Mouse (Mus musculus): ENCODE measurements at regions not wholly inside any gene's neighbourhood (a gene's known extent, or its start where the extent isn't known, plus 50 kb on each side); places are given as distances from the start of the nearest gene placed in this dataset.
A peak's percentile ranks its signal among the peaks of the same experiment; 100 is the strongest.

GRCm38 (mm10) chr14:76804447-76805150, 232.0 kb upstream of the Ccdc122 start:
- no peak for DNase-seq
- intact Hi-C loops (cut with DNase I) = loop anchor here (2.0 kb wide), 1 partner anchor 300 kb away; no protein-coding TSS in a partner anchor

GRCm38 (mm10) chr14:76800181-76800580, 236.4 kb upstream of the Ccdc122 start:
- intact Hi-C loops (cut with DNase I) = no loop called here
- DNase-seq = no peak

- no peak for DNase-seq
- intact Hi-C loops (cut with DNase I) = no loop called here
These were observed 236.8 kb upstream of the Ccdc122 start for GRCm38 (mm10) chr14:76799741-76800140.

- intact Hi-C loops (cut with DNase I) = no loop called here
These were observed 237.6 kb upstream of the Ccdc122 start for GRCm38 (mm10) chr14:76798925-76799428.

GRCm38 (mm10) chr14:76798488-76798887, 238.1 kb upstream of the Ccdc122 start:
- intact Hi-C loops (cut with DNase I) = no loop called here
- DNase-seq = no peak

More at GRCm38 (mm10) chr14:76798925-76799428, 237.6 kb upstream of the Ccdc122 start:
- no peak for DNase-seq

- DNase-seq = no peak
These were observed 239.1 kb upstream of the Ccdc122 start for GRCm38 (mm10) chr14:76797518-76797917.

GRCm38 (mm10) chr14:76791811-76792571, 235.3 kb upstream of the Serp2 start:
- intact Hi-C loops (cut with DNase I) = no loop called here

More at GRCm38 (mm10) chr14:76797518-76797917, 239.1 kb upstream of the Ccdc122 start:
- intact Hi-C loops (cut with DNase I) = no loop called here

GRCm38 (mm10) chr14:76789376-76789775, 232.7 kb upstream of the Serp2 start:
- intact Hi-C loops (cut with DNase I) = no loop called here
- no peak for DNase-seq

More at GRCm38 (mm10) chr14:76791811-76792571, 235.3 kb upstream of the Serp2 start:
- DNase-seq = no peak

- peak in 1 of 2 experiments; percentile 43 for DNase-seq
- intact Hi-C loops (cut with DNase I) = no loop called here
These were observed 230.9 kb upstream of the Serp2 start for GRCm38 (mm10) chr14:76787601-76788000.

- intact Hi-C loops (cut with DNase I) = no loop called here
- DNase-seq = no peak
These were observed 229.5 kb upstream of the Serp2 start for GRCm38 (mm10) chr14:76786214-76786613.

GRCm38 (mm10) chr14:76781524-76781880, 224.8 kb upstream of the Serp2 start:
- intact Hi-C loops (cut with DNase I) = no loop called here
- no peak for DNase-seq

GRCm38 (mm10) chr14:76780572-76781523, 224.2 kb upstream of the Serp2 start:
- intact Hi-C loops (cut with DNase I) = no loop called here
- no peak for DNase-seq

- intact Hi-C loops (cut with DNase I) = no loop called here
- DNase-seq = no peak
These were observed 222.1 kb upstream of the Serp2 start for GRCm38 (mm10) chr14:76778541-76779399.

- intact Hi-C loops (cut with DNase I) = no loop called here
- DNase-seq = no peak
These were observed 218.8 kb upstream of the Serp2 start for GRCm38 (mm10) chr14:76775387-76775924.

- intact Hi-C loops (cut with DNase I) = loop anchor here (2.0 to 5.0 kb wide), 2 partner anchors 104 to 268 kb away; no protein-coding TSS in a partner anchor
- no peak for DNase-seq
These were observed 216.2 kb upstream of the Serp2 start for GRCm38 (mm10) chr14:76772781-76773438.

- no peak for DNase-seq
- intact Hi-C loops (cut with DNase I) = loop anchor here (5.0 kb wide), 1 partner anchor 107 kb away; no protein-coding TSS in a partner anchor
These were observed 213.4 kb upstream of the Serp2 start for GRCm38 (mm10) chr14:76770106-76770505.

GRCm38 (mm10) chr14:76767301-76767700, 210.6 kb upstream of the Serp2 start:
- no peak for DNase-seq
- intact Hi-C loops (cut with DNase I) = no loop called here

- intact Hi-C loops (cut with DNase I) = no loop called here
- DNase-seq = no peak
These were observed 209.6 kb upstream of the Serp2 start for GRCm38 (mm10) chr14:76766186-76766713.
